ENCODE assay signal across 9 mouse cellular contexts in the genomic region with DNA sequence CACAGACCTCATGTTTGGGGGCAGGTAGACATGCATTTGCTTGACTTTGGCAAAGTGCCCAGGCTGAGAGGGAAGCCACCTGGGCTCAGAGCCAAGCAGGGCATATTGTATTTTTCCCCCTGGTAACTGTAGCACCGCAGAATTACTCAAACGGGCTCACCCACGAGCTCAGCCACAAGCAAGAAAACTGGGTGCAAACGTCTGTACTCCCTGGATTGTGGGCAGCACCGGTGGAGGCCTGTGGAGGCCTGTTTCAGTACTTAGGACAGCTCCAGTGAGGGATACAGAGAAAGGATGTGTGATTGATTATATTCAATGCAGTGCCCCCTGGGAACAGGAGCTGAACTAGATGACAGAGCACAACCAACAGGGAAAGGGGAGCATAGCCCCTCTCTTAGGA.
DNase-seq lines count a peak whose midpoint lies in the region; ATAC-seq lines count a peak whose summit lies in the region.
"Had no signal": no experiment of that assay in that cellular context is flagged by ENCODE, and none has a peak within 500 bp of the region (broad histone marks: within the 10 kb centered on the region; RNA-seq: fewer than 3 reads in every experiment).

No protein-coding gene starts in this region.

- intact Hi-C loops in gastrocnemius, postnatal 14 days (cut with DNase I; ENCODE audit: low total_unique reads): no loop called here

- no peak overlapping the region for H3K4me3 ChIP-seq in hindbrain, embryonic 14.5 days (replicated peaks; ENCODE audit: low read length)
- H3K4me3 ChIP-seq in heart, embryonic 11.5 days (ENCODE audit: low read depth, low read length): no peak overlapping the region
- H3K4me3 ChIP-seq: megakaryocyte, embryonic 14.5 days had no signal

- ATAC-seq in hindbrain, embryonic 14.5 days (ENCODE audit: low FRiP score): peak; percentile 40; the same call in 1 of the 2 replicates
- ATAC-seq in heart, embryonic 11.5 days (replicated peaks; ENCODE audit: insufficient number of reproducible peaks, low FRiP score, low TSS enrichment): no peak

- no peak overlapping the region for H3K9ac ChIP-seq in hindbrain, embryonic 14.5 days
- H3K9ac ChIP-seq in heart, embryonic 11.5 days (ENCODE audit: low read depth, low read length): no peak overlapping the region

- peak; percentile 5 for DNase-seq in gastrocnemius, postnatal 10 days
- no peak for DNase-seq in gastrocnemius, postnatal 14 days
- peak; percentile 40 for DNase-seq in adrenal gland, postnatal 14 days
- DNase-seq in hindbrain, embryonic 14.5 days (ENCODE audit: low spot score): peak; percentile 49
- peak; percentile 21 to 30 for DNase-seq in layer of hippocampus, postnatal 14 days (ENCODE audit: low spot score in 2 of 2)
- peak; percentile 37 for DNase-seq in retina, postnatal 1 day
- DNase-seq in spleen, postnatal 14 days (ENCODE audit: low spot score in 2 of 2): no peak

- H3K9me3 ChIP-seq in hindbrain, embryonic 14.5 days (ENCODE audit: control insufficient read depth, low read length): no peaks in the 10 kb centered on the region
- no peaks in the 10 kb centered on the region for H3K9me3 ChIP-seq in heart, embryonic 11.5 days (replicated peaks; ENCODE audit: control insufficient read depth, low read length)

- 14% methylated on average over 5 of the region's 5 CpGs for WGBS in hindbrain, embryonic 14.5 days
- 15% methylated on average over 5 of the region's 5 CpGs for WGBS in heart, embryonic 11.5 days (ENCODE audit: insufficient replicate concordance)

- no peak overlapping the region for H3K27ac ChIP-seq in hindbrain, embryonic 14.5 days
- H3K27ac ChIP-seq in heart, embryonic 11.5 days (ENCODE audit: low read depth, low read length): no peak overlapping the region

- H3K27me3 ChIP-seq in hindbrain, embryonic 14.5 days (ENCODE audit: control insufficient read depth, insufficient read depth, low read length): no peaks in the 10 kb centered on the region
- H3K27me3 ChIP-seq in heart, embryonic 11.5 days (ENCODE audit: control insufficient read depth, insufficient read depth, low read length): no peaks in the 10 kb centered on the region
- H3K27me3 ChIP-seq: megakaryocyte, embryonic 14.5 days had no signal

- H3K4me1 ChIP-seq in hindbrain, embryonic 14.5 days (replicated peaks; ENCODE audit: control insufficient read depth, insufficient read depth, low read length): no peaks in the 10 kb centered on the region; the same call in 1 of the 2 replicates
- no peaks in the 10 kb centered on the region for H3K4me1 ChIP-seq in heart, embryonic 11.5 days (ENCODE audit: control insufficient read depth, insufficient read depth, low read length)
- H3K4me1 ChIP-seq: megakaryocyte, embryonic 14.5 days had no signal

- H3K36me3 ChIP-seq in hindbrain, embryonic 14.5 days (replicated peaks; ENCODE audit: control insufficient read depth, insufficient read depth): no peaks in the 10 kb centered on the region
- H3K36me3 ChIP-seq in heart, embryonic 11.5 days (ENCODE audit: control insufficient read depth, insufficient read depth, low read length): no peaks in the 10 kb centered on the region

- H3K4me2 ChIP-seq in hindbrain, embryonic 14.5 days (replicated peaks): no peak overlapping the region
- no peak overlapping the region for H3K4me2 ChIP-seq in heart, embryonic 11.5 days

Comparison
In these comparisons a context has a peak if more than half of its experiments do, and no peak if none do; other contexts are left out.
1. DNase-seq: peak in gastrocnemius, postnatal 10 days (single experiment), adrenal gland, postnatal 14 days (single experiment), hindbrain, embryonic 14.5 days (single experiment), layer of hippocampus, postnatal 14 days (2 of 2) and retina, postnatal 1 day (single experiment); none in gastrocnemius, postnatal 14 days (single experiment) and spleen, postnatal 14 days (0 of 2).